Mouse (Mus musculus): ENCODE measurements at regions not wholly inside any gene's neighbourhood (a gene's known extent, or its start where the extent isn't known, plus 50 kb on each side); places are given as distances from the start of the nearest gene placed in this dataset.

DNA sequence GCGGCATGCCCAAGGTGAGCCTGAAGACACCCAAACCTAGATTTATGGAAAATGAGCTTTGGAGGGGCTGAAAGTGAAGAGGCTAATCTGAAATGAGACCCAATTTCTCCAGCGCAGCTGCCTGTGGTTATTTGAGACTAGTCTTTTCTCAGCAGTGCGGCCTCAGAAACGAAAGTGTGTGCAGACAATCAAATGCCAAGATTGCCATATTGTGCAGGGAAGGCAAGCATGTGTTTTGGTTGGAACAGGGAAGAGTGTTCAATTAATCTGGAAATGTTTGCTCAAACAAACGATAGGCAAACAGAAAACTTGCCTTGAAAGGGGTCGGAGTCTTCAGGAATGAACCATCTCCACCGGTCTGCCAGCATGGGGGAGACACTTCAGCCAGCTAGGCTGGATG lies 178.2 kb upstream of the Mast4 start:
- Histone ChIP-seq H3K9ac (replicated peaks) (no peak overlapping the region), H3K4me3 (no peak overlapping the region)

DNA sequence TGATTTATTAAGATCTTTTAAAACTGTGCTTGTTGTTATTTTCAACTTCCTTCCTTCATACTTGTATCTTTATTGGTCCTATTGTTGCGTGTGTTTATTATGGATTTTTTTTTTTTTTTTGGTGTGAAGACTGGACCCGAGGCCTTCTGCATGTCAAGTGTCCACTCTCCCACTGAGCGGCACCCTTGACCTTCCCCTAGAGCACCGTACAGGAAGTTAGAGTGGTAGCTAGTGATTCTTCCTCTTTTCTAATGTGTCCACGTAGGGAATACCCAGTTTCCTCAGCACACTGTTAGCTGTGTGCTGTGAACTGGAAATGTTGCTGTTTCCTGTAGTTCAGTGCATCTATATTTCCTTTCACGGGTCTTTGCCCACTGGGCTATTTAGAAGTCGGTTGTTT lies 170.7 kb upstream of the Mast4 start:
- Histone ChIP-seq H3K27me3 (no peaks in the 10 kb centered on the region), H3K4me3 (no peak overlapping the region), H3K36me3 (no peaks in the 10 kb centered on the region), H3K27ac (replicated peaks) (no peak overlapping the region), H3K9ac (replicated peaks) (no peak overlapping the region), H3K9me3 (no peaks in the 10 kb centered on the region), H3K4me1 (no peaks in the 10 kb centered on the region), H3K4me2 (replicated peaks) (no peak overlapping the region)
- no peak for ATAC-seq (replicated peaks)
- WGBS = 86% methylated on average over 7 of the region's 7 CpGs

More for the DNA sequence above, 178.2 kb upstream of the Mast4 start:
- Histone ChIP-seq H3K9me3 (no peaks in the 10 kb centered on the region), H3K36me3 (no peaks in the 10 kb centered on the region), H3K4me2 (replicated peaks) (no peak overlapping the region), H3K4me1 (no peaks in the 10 kb centered on the region), H3K27me3 (no peaks in the 10 kb centered on the region), H3K27ac (replicated peaks) (no peak overlapping the region)
- 70% methylated on average over 7 of the region's 7 CpGs for WGBS
- ATAC-seq (replicated peaks) = no peak

GRCm38 (mm10) chr13:103499376-103499775 lies 165.1 kb upstream of the Mast4 start:
- H3K27me3 ChIP-seq = no peaks in the 10 kb centered on the region
- no peak overlapping the region for H3K4me3 ChIP-seq
- no peak overlapping the region for H3K4me2 ChIP-seq (replicated peaks)
- H3K9me3 ChIP-seq = no peaks in the 10 kb centered on the region
- ATAC-seq (replicated peaks) = no peak
- H3K27ac ChIP-seq (replicated peaks) = no peak overlapping the region
- WGBS = 83% methylated on average over 8 of the region's 8 CpGs
- no peaks in the 10 kb centered on the region for H3K36me3 ChIP-seq
- no peaks in the 10 kb centered on the region for H3K4me1 ChIP-seq
- H3K9ac ChIP-seq (replicated peaks) = no peak overlapping the region

GRCm38 (mm10) chr13:103494371-103494770 lies 160.1 kb upstream of the Mast4 start:
- ATAC-seq (replicated peaks) = no peak
- Histone ChIP-seq H3K9ac (replicated peaks) (no peak overlapping the region), H3K36me3 (no peaks in the 10 kb centered on the region), H3K27me3 (no peaks in the 10 kb centered on the region), H3K27ac (replicated peaks) (no peak overlapping the region), H3K4me2 (replicated peaks) (no peak overlapping the region), H3K9me3 (no peaks in the 10 kb centered on the region), H3K4me1 (no peaks in the 10 kb centered on the region), H3K4me3 (no peak overlapping the region)
- 79% methylated on average over 9 of the region's 9 CpGs for WGBS

GRCm38 (mm10) chr13:103493567-103493966 lies 159.3 kb upstream of the Mast4 start:
- H3K9ac ChIP-seq (replicated peaks) = no peak overlapping the region
- H3K27me3 ChIP-seq = no peaks in the 10 kb centered on the region
- H3K9me3 ChIP-seq = no peaks in the 10 kb centered on the region
- no peaks in the 10 kb centered on the region for H3K36me3 ChIP-seq
- 90% methylated on average over 7 of the region's 7 CpGs for WGBS
- no peak for ATAC-seq (replicated peaks)
- H3K27ac ChIP-seq (replicated peaks) = no peak overlapping the region
- no peak overlapping the region for H3K4me3 ChIP-seq
- H3K4me1 ChIP-seq = no peaks in the 10 kb centered on the region
- no peak overlapping the region for H3K4me2 ChIP-seq (replicated peaks)

GRCm38 (mm10) chr13:103490049-103490448 lies 155.8 kb upstream of the Mast4 start:
- 13% methylated on average over 6 of the region's 6 CpGs for WGBS
- ATAC-seq (replicated peaks) = no peak

GRCm38 (mm10) chr13:103484092-103484491 lies 149.8 kb upstream of the Mast4 start:
- WGBS = 54% methylated on average over 5 of the region's 5 CpGs
- Histone ChIP-seq H3K9ac (replicated peaks) (no peak overlapping the region), H3K36me3 (no peaks in the 10 kb centered on the region), H3K4me3 (no peak overlapping the region), H3K4me1 (no peaks in the 10 kb centered on the region), H3K4me2 (replicated peaks) (no peak overlapping the region), H3K9me3 (no peaks in the 10 kb centered on the region), H3K27me3 (no peaks in the 10 kb centered on the region), H3K27ac (replicated peaks) (no peak overlapping the region)
- no peak for ATAC-seq (replicated peaks)

More at GRCm38 (mm10) chr13:103490049-103490448, 155.8 kb upstream of the Mast4 start:
- no peak overlapping the region for H3K9ac ChIP-seq (replicated peaks)
- H3K4me1 ChIP-seq = no peaks in the 10 kb centered on the region
- no peaks in the 10 kb centered on the region for H3K36me3 ChIP-seq
- H3K4me3 ChIP-seq = no peak overlapping the region
- H3K27ac ChIP-seq (replicated peaks) = no peak overlapping the region
- H3K27me3 ChIP-seq = no peaks in the 10 kb centered on the region
- H3K4me2 ChIP-seq (replicated peaks) = no peak overlapping the region
- H3K9me3 ChIP-seq = no peaks in the 10 kb centered on the region

- no peaks in the 10 kb centered on the region for H3K4me1 ChIP-seq
- no peaks in the 10 kb centered on the region for H3K36me3 ChIP-seq
- no peak overlapping the region for H3K4me2 ChIP-seq (replicated peaks)
- H3K4me3 ChIP-seq = no peak overlapping the region
- H3K9ac ChIP-seq (replicated peaks) = no peak overlapping the region
- H3K9me3 ChIP-seq = no peaks in the 10 kb centered on the region
- ATAC-seq (replicated peaks) = no peak
- WGBS = 64% methylated on average over 7 of the region's 7 CpGs
- no peaks in the 10 kb centered on the region for H3K27me3 ChIP-seq
- no peak overlapping the region for H3K27ac ChIP-seq (replicated peaks)
Observed at GRCm38 (mm10) chr13:103483392-103483791, 149.1 kb upstream of the Mast4 start.

- Histone ChIP-seq H3K4me2 (replicated peaks) (no peak overlapping the region), H3K9me3 (no peaks in the 10 kb centered on the region), H3K4me3 (no peak overlapping the region), H3K9ac (replicated peaks) (no peak overlapping the region), H3K27me3 (no peaks in the 10 kb centered on the region), H3K4me1 (no peaks in the 10 kb centered on the region), H3K36me3 (no peaks in the 10 kb centered on the region), H3K27ac (replicated peaks) (no peak overlapping the region)
- no peak for ATAC-seq (replicated peaks)
- WGBS = 81% methylated on average over 6 of the region's 6 CpGs
Observed at GRCm38 (mm10) chr13:103476328-103476727, 142.0 kb upstream of the Mast4 start.

- Histone ChIP-seq H3K36me3 (no peaks in the 10 kb centered on the region), H3K27ac (replicated peaks) (no peak overlapping the region), H3K9ac (replicated peaks) (no peak overlapping the region), H3K4me3 (no peak overlapping the region), H3K9me3 (no peaks in the 10 kb centered on the region), H3K4me2 (replicated peaks) (no peak overlapping the region), H3K27me3 (no peaks in the 10 kb centered on the region), H3K4me1 (no peaks in the 10 kb centered on the region)
- WGBS = 75% methylated on average over 6 of the region's 6 CpGs
- ATAC-seq (replicated peaks) = no peak
Observed at GRCm38 (mm10) chr13:103472216-103472615, 137.9 kb upstream of the Mast4 start.

DNA sequence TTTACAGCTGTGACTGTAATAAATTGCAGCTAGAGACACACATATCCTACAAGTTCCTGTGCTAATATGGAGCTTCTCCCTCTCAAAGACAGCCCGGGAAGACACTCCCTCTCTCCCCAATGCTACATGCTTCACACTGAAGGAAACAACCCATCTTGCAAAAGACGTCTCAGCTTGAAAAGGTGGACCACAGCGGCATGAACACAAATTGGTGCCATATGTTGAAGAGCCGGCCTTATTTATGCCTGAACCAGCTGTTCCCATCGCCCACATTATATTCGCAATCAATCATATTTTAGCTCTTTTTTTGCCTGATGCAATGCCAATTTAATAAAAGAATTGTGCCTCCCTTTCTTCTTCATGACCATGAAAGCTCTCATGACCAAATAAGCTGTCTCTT lies 135.8 kb upstream of the Mast4 start:
- Histone ChIP-seq H3K9ac (replicated peaks) (no peak overlapping the region), H3K27me3 (no peaks in the 10 kb centered on the region), H3K4me3 (no peak overlapping the region), H3K4me1 (no peaks in the 10 kb centered on the region), H3K36me3 (no peaks in the 10 kb centered on the region), H3K27ac (replicated peaks) (no peak overlapping the region), H3K4me2 (replicated peaks) (no peak overlapping the region), H3K9me3 (no peaks in the 10 kb centered on the region)
- no peak for ATAC-seq (replicated peaks)
- WGBS = 74% methylated on average over 6 of the region's 6 CpGs

DNA sequence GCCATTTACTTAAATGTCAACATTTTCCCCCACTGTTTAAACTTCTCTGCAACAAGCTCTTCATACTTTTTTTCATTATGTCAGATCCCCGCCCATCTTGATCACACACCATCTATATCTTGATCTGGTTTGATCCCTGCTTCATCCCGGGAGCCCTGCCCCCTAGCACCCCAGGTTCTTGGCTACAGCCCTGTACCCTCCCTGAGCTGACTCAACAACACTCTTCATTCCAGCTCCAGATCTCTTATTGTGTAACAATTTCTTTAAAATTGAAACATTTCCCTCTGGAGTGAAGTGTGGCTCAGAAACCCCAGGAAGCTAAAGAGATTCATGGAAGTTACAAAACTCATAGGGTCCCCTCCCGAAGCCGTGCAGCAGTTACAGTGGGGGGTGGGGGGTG lies 126.2 kb upstream of the Mast4 start:
- no peak for ATAC-seq (replicated peaks)
- Histone ChIP-seq H3K27ac (replicated peaks) (no peak overlapping the region), H3K36me3 (no peaks in the 10 kb centered on the region), H3K4me2 (replicated peaks) (no peak overlapping the region), H3K4me3 (no peak overlapping the region), H3K4me1 (no peaks in the 10 kb centered on the region), H3K9me3 (no peaks in the 10 kb centered on the region), H3K9ac (replicated peaks) (no peak overlapping the region), H3K27me3 (no peaks in the 10 kb centered on the region)
- WGBS = 79% methylated on average over 4 of the region's 4 CpGs

DNA sequence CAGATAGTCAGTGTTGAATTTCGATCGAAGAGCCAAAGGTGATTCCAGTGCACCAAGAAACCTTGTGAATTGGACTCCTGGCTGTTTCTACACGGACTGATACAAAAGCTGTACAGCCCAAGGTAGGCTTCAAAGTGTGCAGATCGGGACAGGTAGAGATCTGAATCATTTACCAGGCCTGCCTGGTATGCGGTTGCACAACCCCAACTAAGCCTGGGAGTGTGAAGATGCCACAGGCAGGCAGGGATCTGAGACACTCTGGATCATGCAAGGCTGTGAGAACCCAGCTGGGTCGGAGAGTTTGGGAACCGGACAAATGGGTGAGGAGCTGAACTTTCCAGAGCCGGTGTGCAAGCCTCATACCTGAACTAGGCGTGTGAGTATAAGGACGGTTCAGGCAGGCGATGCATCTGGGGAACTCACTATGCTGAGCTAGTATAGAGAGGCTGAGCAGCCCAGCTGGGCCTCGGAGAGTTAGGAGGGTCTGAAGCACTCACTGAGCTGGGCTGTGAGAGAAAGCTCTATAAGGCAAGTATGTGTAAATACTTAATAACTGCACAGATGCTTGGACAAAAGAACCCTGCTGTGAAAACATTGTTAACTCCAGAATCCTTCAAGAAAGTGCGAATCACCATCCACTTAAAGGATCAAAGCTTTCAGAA lies 125.3 kb upstream of the Mast4 start:
- no peak overlapping the region for H3K27ac ChIP-seq (replicated peaks)
- H3K27me3 ChIP-seq = no peaks in the 10 kb centered on the region
- no peak overlapping the region for H3K9ac ChIP-seq (replicated peaks)
- no peak for ATAC-seq (replicated peaks)
- WGBS = 84% methylated on average over 13 of the region's 13 CpGs
- no peaks in the 10 kb centered on the region for H3K36me3 ChIP-seq
- H3K4me3 ChIP-seq = no peak overlapping the region
- no peak overlapping the region for H3K4me2 ChIP-seq (replicated peaks)
- no peaks in the 10 kb centered on the region for H3K9me3 ChIP-seq
- H3K4me1 ChIP-seq = no peaks in the 10 kb centered on the region

Data from forebrain, embryonic 15.5 days (tissue).